Mouse (Mus musculus) regulatory T cell (primary cell): ENCODE results near the gene Palm2.

ENCODE experiments used
- in situ Hi-C: fragments of 300-600 bp; cut with MboI, MseI; formaldehyde crosslinking; loops from one replicate; pipeline ENCODE4 v1.15.1; 2025; ENCODE audit warnings: high pct_unique_total_duplicates

Gene Palm2

DNA sequence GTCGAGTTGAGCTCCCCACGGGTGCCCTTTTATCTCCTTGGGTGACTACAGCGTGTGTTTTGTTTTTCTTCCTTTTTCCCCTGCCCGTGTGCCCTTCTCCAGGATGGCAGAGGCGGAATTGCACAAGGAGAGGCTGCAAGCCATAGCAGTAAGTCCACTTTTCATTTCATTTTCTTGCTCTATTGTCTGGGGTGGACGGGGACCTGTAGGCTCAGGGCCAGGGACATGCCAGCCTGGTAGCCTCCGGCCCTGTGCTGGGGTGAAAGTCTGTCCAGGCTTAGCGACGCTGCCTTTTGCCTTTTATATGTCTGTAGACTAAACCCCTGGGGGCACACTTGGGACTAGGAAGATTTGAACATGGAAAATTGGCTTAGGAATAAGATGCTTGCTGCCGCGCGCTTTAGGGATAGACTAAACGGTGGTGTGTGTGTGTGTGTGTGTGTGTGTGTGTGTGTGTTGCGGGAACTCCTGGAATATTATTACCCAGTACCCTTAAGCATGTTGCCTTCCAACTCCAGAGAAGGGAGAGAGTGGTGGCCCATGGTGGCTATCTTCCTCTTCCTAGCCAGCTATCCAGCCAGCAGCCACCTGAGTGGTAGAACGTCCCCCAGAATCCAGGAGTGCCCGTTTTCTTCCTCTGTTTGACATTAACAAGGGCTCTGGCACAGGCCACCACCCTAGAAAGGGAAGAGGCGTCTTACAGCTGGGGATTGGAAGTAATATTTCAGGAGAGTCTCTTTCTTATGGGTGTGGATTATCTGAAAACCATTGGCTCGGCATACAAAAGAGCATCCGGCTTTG lies 134.4 kb downstream of the Palm2 start:
- in situ Hi-C loops, result no loop called here

DNA sequence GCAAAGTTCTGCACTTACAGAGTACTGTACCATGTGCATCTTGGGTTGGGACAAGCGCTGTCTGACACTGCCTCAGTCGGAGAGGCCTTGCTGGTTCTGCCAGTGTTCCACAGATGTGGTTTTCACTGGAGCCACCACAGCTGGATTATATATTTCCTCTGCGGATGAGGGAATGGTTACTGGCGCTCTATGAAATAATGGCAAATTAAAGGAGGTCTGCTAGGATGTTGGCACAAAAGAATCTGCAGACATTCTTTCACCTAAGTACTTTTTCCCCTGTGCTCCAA lies 135.0 kb downstream of the Palm2 start:
- in situ Hi-C loops, result no loop called here

DNA sequence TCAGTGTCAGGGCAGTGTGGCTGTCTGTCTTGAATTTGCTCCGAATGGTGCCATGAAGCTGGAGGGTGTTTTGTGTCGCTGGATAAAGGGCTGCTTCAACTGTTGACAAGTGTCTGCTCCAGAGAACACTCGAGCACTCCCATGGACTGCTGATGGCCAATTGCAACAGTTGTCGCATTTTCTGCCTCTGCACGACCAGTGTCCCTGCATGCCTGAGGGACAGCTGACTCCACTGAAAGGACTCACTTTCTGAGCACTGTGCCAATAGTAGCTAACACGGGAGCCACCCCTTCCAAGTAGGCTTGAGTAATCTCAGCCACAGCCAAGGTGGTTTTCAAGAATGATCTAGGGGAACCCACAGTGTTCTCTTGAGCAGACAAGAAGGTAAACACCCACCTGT lies 135.7 kb downstream of the Palm2 start:
- in situ Hi-C loops, result no loop called here

DNA sequence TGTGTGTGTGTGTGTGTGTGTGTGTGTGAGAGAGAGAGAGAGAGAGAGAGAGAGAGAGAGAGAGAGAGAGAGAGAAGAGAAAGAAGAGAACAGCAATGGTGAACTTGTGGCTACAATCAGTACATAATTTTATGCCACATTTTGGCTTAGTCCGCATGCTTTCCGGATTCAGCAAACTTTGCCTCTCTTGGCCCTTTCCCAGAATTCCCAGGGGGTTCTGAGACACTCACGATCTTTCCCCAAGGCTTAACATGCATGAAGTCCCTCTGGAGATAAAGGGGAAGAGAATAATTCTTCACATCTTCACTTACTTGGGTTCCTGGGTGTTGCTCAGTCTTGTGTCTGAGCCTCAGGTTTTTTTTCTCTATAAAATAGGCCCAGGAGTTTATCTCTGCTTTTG lies 136.2 kb downstream of the Palm2 start:
- in situ Hi-C loops, result no loop called here

DNA sequence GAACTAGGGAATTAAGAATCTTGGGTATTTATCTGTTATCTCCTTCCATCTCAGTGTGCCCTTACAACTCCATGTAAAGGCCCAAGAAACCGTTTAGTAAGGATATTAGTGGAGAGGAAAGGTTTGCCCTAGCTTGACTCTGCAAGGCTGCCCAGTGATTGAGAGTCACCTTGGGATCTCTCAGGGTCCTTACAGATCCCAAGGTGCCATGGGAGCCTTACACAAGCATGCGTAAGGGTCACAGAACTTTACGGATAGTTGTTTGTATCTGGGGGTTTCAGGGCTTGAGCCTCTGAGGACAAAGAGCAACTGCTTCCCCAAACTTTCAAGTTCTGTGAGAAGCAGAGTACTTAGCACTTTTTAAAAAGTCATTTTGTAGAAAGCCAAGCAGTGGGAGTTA lies 140.1 kb downstream of the Palm2 start:
- in situ Hi-C loops, result no loop called here

DNA sequence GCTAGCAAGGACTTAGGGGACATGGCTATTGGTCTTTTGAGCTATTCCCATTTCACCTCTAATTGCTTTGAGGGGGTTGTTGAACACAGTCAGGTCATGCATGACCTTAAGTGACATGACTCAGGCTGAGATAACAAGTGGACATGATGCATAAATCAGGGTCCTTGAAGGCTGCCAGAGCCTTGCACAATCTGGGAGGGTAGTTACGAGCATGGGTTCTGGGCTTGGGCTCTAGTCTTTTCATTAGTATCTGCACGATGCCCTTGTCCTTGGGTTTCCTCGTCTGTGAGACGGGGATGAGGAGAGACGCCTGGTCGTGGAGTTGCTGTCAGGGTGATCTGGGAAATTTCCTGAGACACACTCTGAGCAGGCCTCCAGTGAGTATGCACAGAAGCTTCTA lies 140.6 kb downstream of the Palm2 start:
- in situ Hi-C loops, result no loop called here

DNA sequence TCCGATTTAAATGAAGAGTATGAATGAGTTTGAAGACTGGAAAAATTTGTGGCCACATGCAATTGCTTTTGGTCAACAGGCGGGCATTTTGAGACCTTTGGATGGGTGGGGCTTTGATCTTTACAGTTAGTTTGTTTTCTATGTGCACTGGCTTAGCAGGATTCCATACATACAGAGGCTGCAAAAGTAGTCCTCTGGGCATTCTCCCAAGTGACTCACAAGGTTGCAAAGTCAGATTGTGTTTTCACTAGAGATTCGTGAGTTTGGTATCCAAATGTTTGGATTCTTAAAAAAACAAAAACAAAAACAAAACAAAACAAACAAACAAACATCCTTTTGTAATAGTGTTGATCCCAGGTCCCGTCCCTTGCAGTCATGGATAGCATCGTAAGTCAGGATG lies 141.6 kb downstream of the Palm2 start:
- in situ Hi-C loops, result no loop called here

DNA sequence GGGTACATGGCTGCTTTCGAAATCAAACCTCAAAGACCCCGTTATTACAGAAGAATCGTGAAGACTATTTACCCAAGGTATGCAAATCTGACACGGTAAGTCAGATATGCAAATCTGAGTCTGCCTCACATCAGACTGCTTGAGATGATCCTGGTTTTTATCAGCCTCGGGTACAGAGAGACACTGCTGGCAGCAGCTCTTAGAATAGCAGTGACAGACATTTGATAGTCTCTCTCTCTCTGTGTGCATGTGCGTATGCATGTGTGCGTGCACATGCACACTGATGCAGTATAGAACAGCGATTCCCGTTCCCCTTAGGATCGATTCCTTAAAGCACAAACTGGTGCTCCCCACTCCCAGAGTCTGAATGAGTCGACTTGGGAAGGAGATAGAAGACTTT lies 142.0 kb downstream of the Palm2 start:
- in situ Hi-C loops, result no loop called here

DNA sequence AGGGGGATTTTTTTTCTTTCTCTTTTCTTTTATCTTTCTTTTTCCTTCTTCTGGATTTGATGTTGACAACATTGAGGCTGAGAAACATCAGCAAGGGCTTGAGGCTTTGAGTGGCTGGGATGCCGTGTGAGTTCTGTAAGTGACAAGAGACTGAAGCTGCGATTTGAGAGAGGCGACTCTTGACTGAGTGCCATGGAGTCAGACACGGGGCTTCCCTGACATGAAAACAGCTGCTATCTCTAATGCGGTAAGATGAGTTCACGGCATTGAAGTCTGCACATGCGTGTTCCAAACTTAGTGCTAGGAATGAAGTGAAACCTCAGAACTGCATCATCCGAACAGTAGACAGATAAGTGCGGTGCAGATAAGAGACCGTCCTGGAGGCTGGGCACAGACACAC lies 145.6 kb downstream of the Palm2 start:
- in situ Hi-C loops, result loop anchor here (5.0 kb wide), 1 partner anchor 47 kb away; no protein-coding TSS in a partner anchor

DNA sequence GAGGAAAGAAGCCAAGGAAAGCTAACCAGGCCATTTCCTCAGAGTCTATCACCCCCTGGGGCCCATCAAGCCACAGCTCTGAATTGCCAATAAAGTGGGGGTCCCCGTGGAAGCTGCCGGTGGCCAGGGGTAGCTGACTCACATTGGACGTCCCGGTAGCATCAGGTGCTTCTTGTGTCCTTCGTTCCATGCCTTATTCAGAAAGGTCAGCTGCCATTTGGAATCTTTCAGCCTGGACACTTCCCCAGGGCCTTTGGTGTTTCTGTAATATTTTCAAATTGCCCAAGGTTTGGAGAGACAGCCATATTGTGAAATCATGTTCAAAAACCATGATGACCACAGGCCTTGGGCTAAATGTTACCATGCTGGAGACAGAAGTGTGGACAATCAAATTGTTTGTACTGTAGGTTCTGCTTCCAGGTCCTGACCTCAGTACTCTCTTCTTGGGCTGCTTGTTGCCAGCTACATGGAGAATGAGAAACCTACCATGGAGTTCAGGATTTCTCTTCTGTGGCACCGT lies 151.3 kb downstream of the Palm2 start:
- in situ Hi-C loops, result no loop called here

DNA sequence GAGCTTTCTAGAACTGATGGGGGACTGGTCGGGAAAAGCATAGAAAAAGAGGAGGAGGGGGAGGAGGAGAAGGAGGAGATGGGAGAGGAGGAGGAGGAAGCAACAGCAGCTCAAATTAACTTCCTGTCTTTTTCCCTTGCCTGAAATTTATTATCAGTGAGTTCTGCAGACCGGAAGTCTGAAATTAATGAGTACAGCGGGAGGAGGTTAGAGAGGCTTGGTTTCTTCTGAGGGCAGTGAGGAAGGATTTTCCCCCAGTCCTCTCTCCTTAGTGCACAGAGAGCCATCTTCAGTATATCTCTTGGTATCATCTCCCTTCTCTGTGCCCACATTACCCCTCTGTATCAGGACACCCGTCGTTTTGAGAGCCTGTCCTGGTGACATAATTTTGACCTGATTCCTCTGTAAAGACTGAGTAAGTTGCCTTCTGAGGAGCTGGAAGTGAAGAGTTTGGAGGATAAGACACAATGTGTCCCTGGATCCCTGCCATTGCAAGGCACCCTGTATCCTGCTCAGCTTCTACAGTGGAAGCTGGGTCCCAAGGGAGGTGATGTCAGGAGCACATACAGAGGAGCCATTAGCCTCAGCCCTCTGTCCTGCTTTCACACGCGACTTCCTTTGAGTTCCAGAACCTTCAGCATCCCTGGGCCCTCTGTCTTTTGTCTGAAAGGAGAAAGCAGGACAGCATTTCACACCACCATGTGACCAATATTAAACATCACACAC lies 153.0 kb downstream of the Palm2 start:
- in situ Hi-C loops, result no loop called here

DNA sequence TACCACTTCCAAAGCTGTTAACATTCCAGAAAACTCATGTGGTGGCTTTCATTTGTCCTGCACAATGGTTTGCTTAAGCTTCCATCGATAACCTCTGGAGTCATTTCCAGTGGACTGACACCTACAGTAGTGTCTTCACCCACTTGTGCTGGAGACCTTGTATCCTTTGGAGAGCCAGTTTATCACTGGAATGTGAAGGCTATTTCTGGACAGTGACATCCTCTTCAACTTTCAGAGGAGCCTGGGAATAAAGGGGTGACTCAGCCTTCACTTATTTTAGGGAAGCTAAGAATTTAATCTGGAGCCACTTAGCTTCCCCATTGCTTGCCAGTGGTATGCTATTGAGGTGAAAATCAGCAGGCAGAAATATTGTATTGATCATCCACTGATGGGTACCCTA lies 154.3 kb downstream of the Palm2 start:
- in situ Hi-C loops, result no loop called here

DNA sequence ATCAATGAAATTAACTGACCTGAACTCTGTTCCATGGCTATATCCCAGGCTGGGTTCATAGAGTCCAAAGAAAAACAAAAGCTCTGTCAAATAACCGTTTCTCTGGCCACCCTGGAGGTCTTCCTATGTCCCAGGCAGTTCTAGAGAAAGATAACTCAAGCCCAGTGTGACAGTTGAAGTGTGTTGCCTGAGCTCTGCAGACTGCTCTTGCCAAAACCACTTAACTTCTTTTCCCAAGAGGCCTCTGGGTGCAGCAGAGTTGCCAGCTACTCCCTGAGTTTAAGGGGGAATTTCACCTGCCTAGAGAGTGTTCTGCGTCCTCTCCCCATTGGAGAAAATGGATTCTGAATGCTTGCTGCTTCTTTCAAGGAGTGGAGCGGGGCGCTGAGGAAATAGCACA lies 158.7 kb downstream of the Palm2 start:
- in situ Hi-C loops, result no loop called here

DNA sequence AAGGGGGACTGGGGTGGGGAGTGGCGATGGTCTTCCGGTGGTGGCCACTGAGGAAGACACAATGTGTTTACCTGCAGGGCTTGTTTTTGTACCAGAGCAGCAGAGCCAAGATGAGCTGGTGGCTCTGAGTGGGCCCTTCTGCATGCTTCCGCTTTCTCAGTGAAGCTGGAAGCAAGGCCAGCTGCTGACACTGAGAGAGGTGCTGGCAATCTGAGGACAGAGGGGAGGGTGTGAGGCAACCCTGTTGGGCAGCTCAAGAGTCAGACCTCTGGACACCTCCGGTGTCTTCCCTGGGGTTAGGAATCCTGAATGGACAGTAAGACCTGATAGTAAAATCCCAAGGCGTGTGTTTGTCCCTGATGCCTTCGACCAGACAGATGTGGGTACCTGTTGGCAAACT lies 165.9 kb downstream of the Palm2 start:
- in situ Hi-C loops, result no loop called here

DNA sequence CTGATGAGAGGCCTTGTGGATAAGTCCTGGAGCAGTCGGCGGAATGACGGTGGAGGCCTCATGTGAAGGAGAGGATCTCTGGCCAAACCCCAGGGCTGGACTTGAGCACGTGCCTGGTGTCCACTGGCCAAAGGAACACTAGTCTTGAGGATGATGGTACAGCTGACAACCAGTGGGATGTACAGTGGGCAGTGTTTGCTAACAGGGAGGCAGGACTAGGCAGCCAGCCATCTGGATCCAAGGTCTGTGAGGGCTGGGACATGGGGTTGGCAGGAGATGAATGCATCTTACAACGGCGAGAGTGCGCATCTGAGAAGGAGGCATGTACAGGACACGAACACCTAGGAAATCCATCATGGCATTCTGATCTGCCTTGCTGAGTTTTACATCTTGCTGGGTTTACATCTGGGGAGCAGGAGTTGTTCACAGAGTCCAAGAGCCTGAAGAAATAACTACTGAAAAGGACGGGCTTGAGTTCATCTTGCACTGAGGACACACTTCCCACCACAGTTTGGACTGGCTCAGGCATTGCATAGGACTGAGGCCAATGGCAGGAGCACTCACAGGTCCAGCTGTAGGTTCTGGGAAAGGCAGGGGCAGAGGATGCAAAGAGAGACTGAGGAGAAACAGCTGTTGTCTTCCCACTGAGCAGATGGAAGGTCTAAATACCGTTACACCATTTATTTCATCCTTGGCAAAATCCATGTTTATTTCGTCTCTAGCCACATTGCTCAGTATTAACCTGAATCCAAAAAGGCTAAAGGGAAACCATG lies 166.8 kb downstream of the Palm2 start:
- in situ Hi-C loops, result no loop called here

DNA sequence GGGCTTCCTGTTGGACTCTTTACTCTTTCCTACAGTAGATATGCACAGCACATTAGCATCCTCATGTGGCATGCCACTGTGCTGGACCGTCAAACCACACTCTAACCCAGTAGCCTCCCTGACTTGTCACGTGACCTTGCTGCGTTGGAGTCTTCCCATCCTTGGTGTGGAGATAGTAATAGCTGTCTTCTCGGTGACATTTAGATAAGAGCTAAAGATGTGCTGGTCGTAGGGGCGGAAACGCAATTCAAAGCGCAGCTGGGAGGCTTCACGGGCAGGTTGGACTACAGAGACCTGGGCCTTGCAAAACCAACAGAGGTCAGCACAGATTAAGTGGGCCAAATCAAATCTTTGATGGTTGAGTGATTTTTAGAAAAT lies 167.4 kb downstream of the Palm2 start:
- in situ Hi-C loops, result no loop called here

DNA sequence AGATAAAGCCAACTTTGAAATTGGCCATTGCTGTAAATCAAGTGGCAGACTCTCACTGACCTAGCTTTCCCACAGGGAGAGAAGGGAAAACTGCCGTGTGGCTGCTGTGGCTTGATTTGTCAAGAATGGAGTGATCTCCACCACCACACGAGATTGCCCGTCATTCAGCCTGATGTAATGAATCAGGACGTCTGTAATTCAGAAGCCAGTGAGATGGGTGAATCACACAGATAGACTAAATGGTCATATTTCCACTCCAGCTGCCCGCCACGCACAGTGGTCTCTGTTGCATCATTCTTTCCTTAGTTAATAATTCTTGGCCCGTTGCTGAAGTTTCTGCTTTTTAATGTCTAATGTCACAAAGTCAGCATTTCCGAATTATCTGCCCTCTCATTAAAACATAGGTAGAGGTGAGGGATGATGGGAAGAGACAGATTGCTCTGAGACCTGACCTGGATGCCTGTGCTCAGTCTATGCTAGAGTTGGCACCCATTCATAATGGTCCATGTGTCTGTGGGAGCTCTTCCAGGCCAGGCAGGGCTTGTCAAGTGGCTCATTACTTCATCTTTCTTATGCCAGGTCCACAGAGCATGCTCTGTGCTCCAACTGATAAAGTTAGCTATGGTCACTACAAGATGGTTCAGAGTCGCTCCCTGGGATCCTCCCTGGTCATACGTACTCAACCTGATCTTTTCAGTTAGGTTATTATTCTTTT lies 168.0 kb downstream of the Palm2 start:
- in situ Hi-C loops, result no loop called here

DNA sequence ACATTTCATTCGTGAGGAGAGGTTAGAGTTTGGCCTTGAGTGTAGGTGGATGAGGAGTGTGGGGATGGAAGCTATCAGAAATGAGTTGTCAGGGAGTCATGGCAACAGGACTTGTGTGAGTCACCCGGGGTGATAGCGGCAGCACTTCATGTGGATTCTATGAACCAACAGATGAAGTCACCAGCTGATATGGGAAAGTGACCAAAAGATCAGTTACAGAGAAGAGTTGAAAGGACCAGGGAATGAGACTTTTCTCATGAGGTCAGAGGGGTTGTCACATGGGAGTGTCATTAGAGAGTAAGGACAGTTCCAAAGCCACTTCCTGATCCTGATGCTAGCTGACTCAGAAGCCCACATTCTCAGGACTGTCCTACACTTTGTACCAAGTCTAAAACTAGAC lies 172.2 kb downstream of the Palm2 start:
- in situ Hi-C loops, result no loop called here

DNA sequence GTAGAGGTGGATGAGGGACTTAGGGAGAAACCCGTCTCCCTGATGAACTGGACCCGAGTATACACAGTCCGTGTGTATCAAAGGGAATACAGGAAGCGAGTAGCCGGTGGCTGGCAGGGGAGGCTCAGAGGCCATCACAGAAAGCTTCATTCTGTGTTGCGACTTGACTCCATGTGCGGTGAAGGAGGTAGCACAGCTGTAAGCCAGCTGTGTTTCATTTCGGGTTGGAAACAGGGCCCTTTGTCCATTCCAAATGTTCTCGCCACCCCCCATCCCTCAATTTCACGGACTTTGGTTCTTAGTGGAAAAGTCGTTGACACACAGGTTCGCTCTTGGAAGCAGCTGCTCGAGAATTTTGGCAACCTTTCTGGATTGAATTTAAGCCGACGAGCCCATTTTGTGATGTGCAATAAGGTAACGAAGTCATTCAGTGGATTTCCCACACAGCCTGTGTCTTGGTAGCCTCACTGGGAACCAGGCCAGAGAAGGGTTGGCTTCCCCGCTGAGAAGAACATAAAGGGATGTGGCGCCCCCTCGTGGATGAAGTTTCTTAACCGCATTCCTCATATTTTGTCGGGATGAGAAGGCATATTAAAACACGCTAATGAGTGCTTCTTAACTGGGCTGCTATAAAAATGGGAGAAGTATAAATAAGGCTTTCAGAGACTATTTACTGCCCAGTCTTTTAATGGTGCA lies 173.3 kb downstream of the Palm2 start:
- in situ Hi-C loops, result no loop called here

DNA sequence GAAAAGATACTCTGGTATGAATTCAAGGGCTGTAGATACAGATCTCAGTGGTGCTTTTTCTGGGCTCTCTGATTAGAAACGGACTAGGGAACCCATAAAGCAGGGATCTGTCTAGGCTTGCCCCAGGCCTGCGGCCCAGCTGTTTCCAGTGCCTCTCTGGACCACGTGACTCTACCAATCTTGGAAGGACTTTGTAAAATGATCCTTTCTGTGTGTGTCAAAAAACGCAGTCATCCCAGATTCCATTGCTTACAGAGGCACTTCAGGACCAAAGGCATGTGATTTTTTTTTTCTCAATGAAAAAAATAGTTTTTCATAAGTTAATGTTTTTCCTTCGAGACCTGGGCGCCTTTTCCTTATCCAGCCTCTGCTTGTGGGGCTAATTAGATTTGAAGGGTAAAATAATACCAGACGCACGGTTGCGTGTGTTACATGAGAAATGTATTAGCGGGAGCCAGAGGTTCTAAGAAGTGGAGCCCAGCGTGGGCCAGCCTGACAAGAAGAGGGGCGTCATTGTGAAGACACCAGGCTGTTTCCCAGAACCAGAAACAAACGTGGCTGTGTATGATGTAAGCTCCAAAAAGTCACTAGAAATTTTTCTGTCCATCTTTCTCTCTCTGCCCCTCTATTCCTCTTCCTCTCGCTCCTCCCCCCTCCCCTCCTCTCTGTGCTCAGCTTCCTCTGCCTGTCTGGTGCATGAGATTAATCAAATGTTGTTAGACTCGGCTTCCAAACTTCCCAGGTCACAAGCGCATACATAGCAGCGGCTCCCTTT lies 177.4 kb downstream of the Palm2 start:
- in situ Hi-C loops, result no loop called here

DNA sequence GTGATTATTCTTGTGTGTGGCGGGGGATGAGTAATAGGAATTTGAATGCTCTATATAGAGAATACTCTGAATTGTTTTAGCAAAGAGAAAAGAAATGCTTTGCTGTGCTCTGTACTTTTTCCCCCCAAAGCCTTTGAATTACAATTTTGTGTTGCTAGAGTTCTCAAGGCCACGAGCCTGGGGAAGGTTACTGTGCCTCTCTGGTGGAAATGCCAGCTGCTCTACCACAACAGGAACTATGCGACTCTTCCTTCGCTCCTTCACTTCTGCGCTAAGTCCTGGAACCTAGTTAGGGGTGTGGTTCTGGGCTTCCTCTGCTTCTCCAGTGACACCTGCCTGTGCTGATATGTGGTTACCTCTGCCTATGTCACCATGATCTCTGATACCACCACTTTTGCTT lies 178.7 kb downstream of the Palm2 start:
- in situ Hi-C loops, result no loop called here
